Mouse (Mus musculus) bone marrow macrophage, adult 2 months (primary cell): ENCODE measurements around the gene Lima1.

Experiments
- CTCF ChIP-seq: IDR thresholded peaks from 2 replicates; pipeline ENCODE4 v1.5.1; 2012; ENCODE audit warnings: low read depth, mild to moderate bottlenecking, low read length, moderate library complexity
- POLR2A ChIP-seq: IDR thresholded peaks from 2 replicates; pipeline ENCODE4 v1.6.1; 2012; ENCODE audit warnings: mild to moderate bottlenecking, low read depth, low read length, borderline replicate concordance

DNA sequence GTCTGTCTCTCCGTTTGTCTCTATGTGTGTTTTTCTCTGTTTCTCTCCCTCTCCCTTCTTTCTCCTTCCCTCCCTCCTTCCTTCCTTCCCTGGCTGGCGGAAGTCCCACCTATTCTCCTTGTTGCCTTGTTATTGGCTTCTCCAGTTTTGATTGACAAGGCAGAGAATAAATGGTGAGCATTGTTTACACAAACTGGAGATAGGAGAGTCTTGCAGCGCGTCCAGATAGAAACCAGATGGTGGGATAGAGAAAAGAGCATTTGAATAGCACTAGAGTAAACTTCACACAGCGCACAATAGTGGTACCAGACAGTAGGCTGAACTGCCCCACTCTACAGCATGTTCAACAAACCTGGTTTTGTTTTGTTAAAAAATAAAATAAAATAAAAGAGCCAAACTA, 43.7 kb downstream of the Lima1 start:
- TF ChIP-seq CTCF = no peak
- TF ChIP-seq POLR2A = no peak
